Mouse (Mus musculus) spleen, adult 2 months (tissue): ENCODE measurements at regions not wholly inside any gene's neighbourhood (a gene's known extent, or its start where the extent isn't known, plus 50 kb on each side); places are given as distances from the start of the nearest gene placed in this dataset.

Experiments used
- CTCF ChIP-seq: fragments of 200-500 bp; IDR thresholded peaks from 2 replicates; pipeline ENCODE4 v1.5.1; 2011; ENCODE audit warnings: mild to moderate bottlenecking, inconsistent platforms; ENCODE audit not compliant: insufficient read depth, insufficient read length, insufficient replicate concordance; ENCODE audit errors: extremely low read depth
- POLR2A ChIP-seq: fragments of 200-500 bp; IDR thresholded peaks from 2 replicates; pipeline ENCODE4 v1.6.1; 2011; ENCODE audit warnings: low read depth, low read length, inconsistent platforms

DNA sequence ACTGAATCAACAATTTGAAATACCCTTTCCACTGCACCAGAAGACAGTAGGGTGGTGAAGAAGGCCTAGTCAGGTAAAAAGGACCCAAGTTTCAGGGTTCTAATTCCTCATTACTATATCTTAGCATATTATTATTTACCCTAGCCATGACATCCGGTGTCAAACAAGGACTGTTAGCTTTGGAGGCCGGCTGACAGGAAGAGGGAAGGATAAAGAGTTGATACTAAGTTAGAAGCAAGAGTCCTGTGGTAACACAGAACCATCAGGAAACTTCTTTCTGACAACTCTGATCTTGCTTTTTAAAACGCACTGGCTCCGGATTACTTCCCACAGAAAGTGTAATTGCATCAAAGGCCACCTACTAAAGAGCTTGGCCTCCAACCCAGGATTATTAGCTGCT, 230.6 kb upstream of the Adgrl2 start:
- TF ChIP-seq POLR2A (no peak), CTCF (no peak)
